Mouse (Mus musculus) MEL (cell line): ENCODE measurements around the gene Fdxr. TPM values are rescaled to one million over a fixed set of nuclear protein-coding genes. Genes with fewer than 3 reads are reported as not detected.

Experiments used
- DNase-seq: peaks from one replicate; pipeline ENCODE4 v3.0.0; 2011; ENCODE audit warnings: low read depth, low spot score
- H3K27ac ChIP-seq: 2 replicates; pipeline ENCODE4 v1.5.1; 2012; ENCODE audit warnings: low read depth, mild to moderate bottlenecking, control low read depth, low read length, moderate library complexity; ENCODE audit not compliant: control insufficient read depth
- H3K27me3 ChIP-seq, 2 experiments: fragments of 150-350 bp in 1 of 2; sonication (generic) in 1 of 2; 2 replicates each; pipeline ENCODE4 v1.6.1; 2012; ENCODE audit warnings: low read length in 2 of 2, mild to moderate bottlenecking in 2 of 2, improper control_type of control experiment in 1 of 2, moderate library complexity in 1 of 2; ENCODE audit not compliant: insufficient read depth in 2 of 2, control insufficient read depth in 1 of 2
- H3K36me3 ChIP-seq, 2 experiments: 2 replicates each; pipeline ENCODE4 v1.6.1; 2012 to 2014; ENCODE audit warnings: low read length in 2 of 2, improper control_type of control experiment in 1 of 2, inconsistent platforms in 1 of 2, mild to moderate bottlenecking in 1 of 2; ENCODE audit not compliant: insufficient read depth in 2 of 2, control insufficient read depth in 1 of 2
- H3K4me1 ChIP-seq, 2 experiments: fragments of 150-350 bp in 1 of 2; sonication (generic) in 1 of 2; 2 replicates each; pipeline ENCODE4 v1.6.1; 2012; ENCODE audit warnings: low read length in 2 of 2, improper control_type of control experiment in 1 of 2, mild to moderate bottlenecking in 1 of 2; ENCODE audit not compliant: insufficient read depth in 2 of 2, control insufficient read depth in 1 of 2
- H3K4me3 ChIP-seq, 2 experiments: fragments of 150-350 bp in 1 of 2; sonication (generic) in 1 of 2; 2 replicates each; pipeline ENCODE4 v1.5.1; 2012; ENCODE audit warnings: low read depth in 2 of 2, low read length in 2 of 2, mild to moderate bottlenecking in 2 of 2, moderate library complexity in 2 of 2, control low read depth in 1 of 2, improper control_type of control experiment in 1 of 2; ENCODE audit not compliant: control insufficient read depth in 1 of 2, insufficient read depth in 1 of 2
- H3K79me2 ChIP-seq: 2 replicates; pipeline ENCODE4 v1.6.1; 2012; ENCODE audit warnings: mild to moderate bottlenecking, low read length, moderate library complexity; ENCODE audit not compliant: control insufficient read depth, poor library complexity, insufficient read depth
- H3K9ac ChIP-seq: 2 replicates; pipeline ENCODE4 v1.6.1; 2012; ENCODE audit warnings: low read depth, mild to moderate bottlenecking, control low read depth, low read length, moderate library complexity; ENCODE audit not compliant: control insufficient read depth, poor library complexity, severe bottlenecking
- H3K9me3 ChIP-seq: fragments of 150-350 bp; sonication (generic); replicated peaks from 2 replicates; pipeline ENCODE4 v1.6.1; 2012; ENCODE audit warnings: mild to moderate bottlenecking, low read length, improper control_type of control experiment, moderate library complexity; ENCODE audit not compliant: insufficient read depth
- CHD2 ChIP-seq: IDR thresholded peaks from 2 replicates; pipeline ENCODE4 v1.6.1; 2011; ENCODE audit warnings: low read length, improper control_type of control experiment
- CTCF ChIP-seq, 3 experiments: IDR thresholded peaks in 2 of 3; conservative IDR thresholded peaks in 1 of 3; 2 replicates each; pipeline ENCODE4 v1.5.1; 2011 to 2012; ENCODE audit warnings: low read length in 3 of 3, low read depth in 2 of 3, mild to moderate bottlenecking in 2 of 3, improper control_type of control experiment in 1 of 3, inconsistent platforms in 1 of 3, mixed read lengths in 1 of 3, moderate library complexity in 1 of 3; ENCODE audit not compliant: control insufficient read depth in 1 of 3, insufficient read depth in 1 of 3, poor library complexity in 1 of 3, severe bottlenecking in 1 of 3
- E2F4 ChIP-seq: IDR thresholded peaks from 2 replicates; pipeline ENCODE4 v1.6.1; 2011; ENCODE audit warnings: low read depth, low read length, improper control_type of control experiment, borderline replicate concordance
- EP300 ChIP-seq, 2 experiments: IDR thresholded peaks; 2 replicates each; pipeline ENCODE4 v1.6.1; 2011; ENCODE audit warnings: improper control_type of control experiment in 2 of 2, low read length in 2 of 2, low read depth in 1 of 2, mild to moderate bottlenecking in 1 of 2
- ETS1 ChIP-seq: IDR thresholded peaks from 2 replicates; pipeline ENCODE4 v1.6.1; 2012; ENCODE audit warnings: low read depth, mild to moderate bottlenecking, inconsistent platforms, low read length, improper control_type of control experiment, moderate library complexity
- GABPA ChIP-seq: IDR thresholded peaks from 2 replicates; pipeline ENCODE4 v1.6.1; 2012; ENCODE audit warnings: low read depth, mild to moderate bottlenecking, inconsistent platforms, low read length, improper control_type of control experiment, moderate library complexity
- GATA1 ChIP-seq: IDR thresholded peaks from 2 replicates; pipeline ENCODE4 v1.6.1; 2011; ENCODE audit warnings: low read depth, low read length, improper control_type of control experiment
- HCFC1 ChIP-seq: IDR thresholded peaks from 2 replicates; pipeline ENCODE4 v1.6.1; 2012; ENCODE audit warnings: low read depth, mild to moderate bottlenecking, inconsistent platforms, low read length, improper control_type of control experiment, moderate library complexity
- JUND ChIP-seq: IDR thresholded peaks from 2 replicates; pipeline ENCODE4 v1.6.1; 2011; ENCODE audit warnings: low read depth, mild to moderate bottlenecking, improper control_type of control experiment, low read length
- KAT2A ChIP-seq: conservative IDR thresholded peaks from 2 replicates; pipeline ENCODE4 v1.6.1; 2012; ENCODE audit warnings: low read depth, low read length, improper control_type of control experiment, inconsistent platforms
- MAZ ChIP-seq: IDR thresholded peaks from 2 replicates; pipeline ENCODE4 v1.6.1; 2012; ENCODE audit warnings: low read depth, mild to moderate bottlenecking, inconsistent platforms, low read length, improper control_type of control experiment
- MEF2A ChIP-seq: IDR thresholded peaks from 2 replicates; pipeline ENCODE4 v1.6.1; 2014; ENCODE audit warnings: low read depth, mild to moderate bottlenecking, inconsistent platforms, low read length, improper control_type of control experiment; ENCODE audit not compliant: poor library complexity, insufficient replicate concordance, severe bottlenecking; ENCODE audit errors: extremely low read depth
- MXI1 ChIP-seq: IDR thresholded peaks from 2 replicates; pipeline ENCODE4 v1.6.1; 2011; ENCODE audit warnings: mild to moderate bottlenecking, low read depth, low read length, improper control_type of control experiment
- MYC ChIP-seq: IDR thresholded peaks from 2 replicates; pipeline ENCODE4 v1.6.1; 2011; ENCODE audit warnings: low read depth, mild to moderate bottlenecking, low read length, improper control_type of control experiment, moderate library complexity
- NELFE ChIP-seq: IDR thresholded peaks from 2 replicates; pipeline ENCODE4 v1.6.1; 2011; ENCODE audit warnings: low read depth, low read length, improper control_type of control experiment
- NRF1 ChIP-seq: IDR thresholded peaks from 2 replicates; pipeline ENCODE4 v1.6.1; 2014; ENCODE audit warnings: low read depth, mild to moderate bottlenecking, inconsistent platforms, low read length, improper control_type of control experiment, moderate library complexity; ENCODE audit not compliant: poor library complexity, insufficient read depth, severe bottlenecking
- POLR2A ChIP-seq, 2 experiments: IDR thresholded peaks; 2 replicates each; pipeline ENCODE4 v1.6.1; 2011 to 2012; ENCODE audit warnings: low read length in 2 of 2, mild to moderate bottlenecking in 2 of 2, control low read depth in 1 of 2, improper control_type of control experiment in 1 of 2, low read depth in 1 of 2, moderate library complexity in 1 of 2; ENCODE audit not compliant: control insufficient read depth in 1 of 2, insufficient read depth in 1 of 2, poor library complexity in 1 of 2
- POLR2AphosphoS5 ChIP-seq: IDR thresholded peaks from 2 replicates; pipeline ENCODE4 v1.6.1; 2012; ENCODE audit warnings: low read depth, borderline replicate concordance, mild to moderate bottlenecking, inconsistent platforms, low read length, moderate library complexity, mixed read lengths
- SIN3A ChIP-seq: IDR thresholded peaks from 2 replicates; pipeline ENCODE4 v1.6.1; 2012; ENCODE audit warnings: low read length, improper control_type of control experiment, inconsistent platforms
- TBP ChIP-seq: IDR thresholded peaks from 2 replicates; pipeline ENCODE4 v1.8.0; 2011; ENCODE audit warnings: low read depth, low read length, improper control_type of control experiment
- UBTF ChIP-seq: IDR thresholded peaks from 2 replicates; pipeline ENCODE4 v1.6.1; 2012; ENCODE audit warnings: low read depth, mild to moderate bottlenecking, inconsistent platforms, low read length, improper control_type of control experiment, moderate library complexity, borderline replicate concordance; ENCODE audit not compliant: insufficient read depth
- USF1 ChIP-seq: IDR thresholded peaks from 2 replicates; pipeline ENCODE4 v1.6.1; 2014; ENCODE audit warnings: low read depth, mild to moderate bottlenecking, inconsistent platforms, low read length, improper control_type of control experiment, moderate library complexity
- USF2 ChIP-seq, 2 experiments: IDR thresholded peaks; 2 replicates each; pipeline ENCODE4 v1.6.1; 2011 to 2012; ENCODE audit warnings: improper control_type of control experiment in 2 of 2, low read length in 2 of 2, borderline replicate concordance in 1 of 2, inconsistent platforms in 1 of 2, low read depth in 1 of 2, mild to moderate bottlenecking in 1 of 2; ENCODE audit not compliant: insufficient read depth in 1 of 2
- ZKSCAN1 ChIP-seq: IDR thresholded peaks from 2 replicates; pipeline ENCODE4 v1.6.1; 2012; ENCODE audit warnings: low read depth, mild to moderate bottlenecking, inconsistent platforms, low read length, improper control_type of control experiment, moderate library complexity
- ZNF384 ChIP-seq: IDR thresholded peaks from 2 replicates; pipeline ENCODE4 v1.6.1; 2012; ENCODE audit warnings: low read depth, mild to moderate bottlenecking, inconsistent platforms, low read length, improper control_type of control experiment
- polyA plus RNA-seq, 2 experiments: library from polyadenylated mRNA; stranded (reverse) in 1 of 2; unstranded in 1 of 2; fragments of >175 nt in 1 of 2; fragments of >200 nt in 1 of 2; gene quantifications; 2 replicates each; pipeline versions ENCODE4 v1.2.1 to v1.2.4; 2012; ENCODE audit warnings: low replicate concordance in 2 of 2, low read depth in 1 of 2; ENCODE audit not compliant: insufficient read length in 2 of 2, insufficient read depth in 1 of 2, missing spikeins in 1 of 2
- total RNA-seq: library from RNA; depleted of rRNA; stranded (reverse); fragments of 300-350 nt; gene quantifications from 2 replicates; pipeline ENCODE4 v1.2.3, GENCODE M21; 2012

Gene Fdxr
- total and polyA plus RNA-seq, 3 experiments = 32.7 to 37.7 TPM; not detected in 1

DNA sequence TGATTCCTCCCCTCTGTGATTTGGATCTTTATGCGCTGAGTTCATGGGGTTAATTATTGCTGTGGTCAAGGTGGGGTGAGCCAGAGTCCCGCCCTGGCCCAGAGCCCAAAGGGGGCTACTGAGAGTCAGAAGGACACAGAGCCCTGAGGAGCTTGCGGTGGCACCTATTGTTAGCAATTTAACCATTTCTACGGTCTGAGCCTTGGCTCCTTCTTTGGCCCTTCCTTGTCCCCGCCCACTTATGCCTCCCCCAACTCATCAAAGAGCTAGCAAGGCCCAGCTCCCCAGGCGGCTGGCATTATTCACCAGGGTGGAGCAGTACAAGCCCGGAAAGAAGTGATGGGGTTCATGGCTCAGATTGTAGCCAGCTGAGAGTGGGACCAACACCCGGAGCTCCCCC lies 30.0 kb upstream of the Fdxr start, which contains the start of gene Otop2:
Gene Otop2, plus strand, starts transcription at position 301 of the 400 bp plus-strand sequence.
- TF ChIP-seq POLR2AphosphoS5 = no peak
- TF ChIP-seq TBP = no peak
- no peak for TF ChIP-seq USF1
- no peak for TF ChIP-seq JUND
- TF ChIP-seq NELFE = no peak
- TF ChIP-seq POLR2A (IDR thresholded peaks at IDR 0.05; ENCODE audit: control insufficient read depth in 1 of 2, insufficient read depth in 1 of 2, low read depth in 1 of 2, low read length in 2 of 2, poor library complexity in 1 of 2) = no peak
- TF ChIP-seq ETS1 = no peak
- TF ChIP-seq GATA1 = no peak
- TF ChIP-seq UBTF = no peak
- TF ChIP-seq EP300 (IDR thresholded peaks at IDR 0.05; ENCODE audit: low read depth in 1 of 2, low read length in 2 of 2) = no peak
- no peak for TF ChIP-seq USF2 (IDR thresholded peaks at IDR 0.05; ENCODE audit: borderline replicate concordance in 1 of 2, insufficient read depth in 1 of 2, low read depth in 1 of 2, low read length in 2 of 2)
- TF ChIP-seq HCFC1 = no peak
- no peak for TF ChIP-seq MXI1
- no peak for TF ChIP-seq MYC
- TF ChIP-seq KAT2A = no peak
- no peak for TF ChIP-seq CHD2
- TF ChIP-seq ZKSCAN1 = no peak
- TF ChIP-seq GABPA = no peak
- TF ChIP-seq CTCF (IDR thresholded peaks at IDR 0.05 in 2 of 3, conservative IDR thresholded peaks at IDR 0.05 in 1 of 3; ENCODE audit: control insufficient read depth in 1 of 3, insufficient read depth in 1 of 3, low read depth in 2 of 3, low read length in 3 of 3, poor library complexity in 1 of 3, severe bottlenecking in 1 of 3) = no peak
- no peak for TF ChIP-seq SIN3A
- TF ChIP-seq, all 39 proteins: peak for 0
- Histone ChIP-seq H3K27me3 (peaks cover 0 to 8% of the 10 kb centered on the region in 2 experiments), H3K79me2 (no peaks in the 10 kb centered on the region), H3K36me3 (no peaks in the 10 kb centered on the region), H3K27ac (no peak within 1 kb of the TSS), H3K9me3 (no peaks in the 10 kb centered on the region), H3K9ac (no peak within 1 kb of the TSS), H3K4me1 (no peaks in the 10 kb centered on the region), H3K4me3 (no peak within 1 kb of the TSS)
- DNase-seq = no peak

DNA sequence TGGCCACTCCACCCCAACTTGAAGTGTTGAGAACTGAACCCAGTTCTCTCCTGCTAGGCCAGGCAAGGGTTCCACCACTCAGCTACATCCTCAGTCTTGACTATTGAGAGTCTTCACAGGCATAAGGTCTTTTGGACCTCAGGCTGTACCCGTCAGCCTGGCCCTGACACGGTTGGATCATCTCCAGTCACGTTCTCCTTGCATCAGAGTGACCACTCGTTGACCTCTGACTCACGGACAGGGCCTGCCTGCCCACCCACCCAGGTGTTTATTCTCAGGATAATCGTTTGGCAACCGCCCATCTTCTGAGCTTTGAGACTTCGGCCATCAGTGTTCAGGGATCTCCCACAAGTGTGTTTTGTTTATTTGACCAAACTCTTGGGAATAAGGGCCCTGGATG lies 26.3 kb upstream of the Fdxr start:
- Histone ChIP-seq H3K4me1 (no peaks in the 10 kb centered on the region), H3K27ac (no peak overlapping the region), H3K79me2 (no peaks in the 10 kb centered on the region), H3K27me3 (peaks cover 0 to 7% of the 10 kb centered on the region in 2 experiments), H3K9ac (no peak overlapping the region), H3K9me3 (no peaks in the 10 kb centered on the region), H3K36me3 (no peaks in the 10 kb centered on the region), H3K4me3 (no peak overlapping the region)
- DNase-seq = no peak
- no peak for TF ChIP-seq MAZ
- TF ChIP-seq MEF2A = no peak
- no peak for TF ChIP-seq NRF1
- TF ChIP-seq E2F4 = no peak
- no peak for TF ChIP-seq SIN3A
- TF ChIP-seq ZNF384 = no peak
- no peak for TF ChIP-seq GABPA
